Mouse (Mus musculus): ENCODE measurements around the gene Sh3bp1. TPM values are rescaled to one million over a fixed set of nuclear protein-coding genes. Genes with fewer than 3 reads are reported as not detected.
A peak's percentile ranks its signal among the peaks of the same experiment; 100 is the strongest.

The Sh3bp1 gene
- total and polyA plus RNA-seq, 3 experiments = 21.0 to 80.2 TPM; not detected in 1

GRCm38 (mm10) chr15:78927788-78928457, 28.4 kb downstream of the Sh3bp1 start (continued):
- TF ChIP-seq KAT2A (conservative IDR thresholded peaks at IDR 0.05; ENCODE audit: low read depth, low read length) (no peak), GATA1 (IDR thresholded peaks at IDR 0.05; ENCODE audit: low read depth, low read length) (no peak), TCF12 (IDR thresholded peaks at IDR 0.05; ENCODE audit: low read depth, low read length) (peak; percentile 71), SMC3 (IDR thresholded peaks at IDR 0.05; ENCODE audit: low read depth, low read length) (peak; percentile 21; the same call in 1 of the 2 replicates), EP300 (IDR thresholded peaks at IDR 0.05; ENCODE audit: low read depth in 1 of 2, low read length in 2 of 2) (peak; percentile 57 to 85; a peak in 3 of 4 replicates), ETS1 (IDR thresholded peaks at IDR 0.05; ENCODE audit: low read depth, low read length) (peak; percentile 95)

- peaks cover 3 to 37% of the 10 kb centered on the region in 2 experiments; a peak in 3 of 4 replicates for H3K4me1 ChIP-seq (ENCODE audit: control insufficient read depth in 1 of 2, insufficient read depth in 2 of 2, low read length in 2 of 2)
- no peak for DNase-seq (ENCODE audit: low read depth, low spot score)
- peaks cover 10% of the 10 kb centered on the region for H3K79me2 ChIP-seq (ENCODE audit: control insufficient read depth, insufficient read depth, low read length, poor library complexity)
- no peak for TF ChIP-seq ETS1 (IDR thresholded peaks at IDR 0.05; ENCODE audit: low read depth, low read length)
- peak; percentile 55; the same call in 1 of the 2 replicates for TF ChIP-seq ZNF384 (IDR thresholded peaks at IDR 0.05; ENCODE audit: low read depth, low read length)
- H3K36me3 ChIP-seq (ENCODE audit: control insufficient read depth in 1 of 2, insufficient read depth in 2 of 2, low read length in 2 of 2) = peaks cover 0 to 19% of the 10 kb centered on the region in 2 experiments; a peak in 2 of 4 replicates
- H3K27me3 ChIP-seq (ENCODE audit: control insufficient read depth in 1 of 2, insufficient read depth in 2 of 2, low read length in 2 of 2) = no peaks in the 10 kb centered on the region
- peak overlapping the region; percentile 75 for H3K9ac ChIP-seq (ENCODE audit: control insufficient read depth, low read depth, low read length, poor library complexity, severe bottlenecking)
- no peaks in the 10 kb centered on the region for H3K9me3 ChIP-seq (replicated peaks; ENCODE audit: insufficient read depth, low read length)
- H3K4me3 ChIP-seq (ENCODE audit: control insufficient read depth in 1 of 2, insufficient read depth in 1 of 2, low read depth in 2 of 2, low read length in 2 of 2) = peak overlapping the region; percentile 6 to 32; a peak in 2 of 4 replicates
- peak overlapping the region; percentile 94 for H3K27ac ChIP-seq (ENCODE audit: control insufficient read depth, low read depth, low read length)
These were observed 29.0 kb downstream of the Sh3bp1 start for GRCm38 (mm10) chr15:78928539-78928938.

- Histone ChIP-seq H3K4me1 (ENCODE audit: control insufficient read depth in 1 of 2, insufficient read depth in 2 of 2, low read length in 2 of 2) (peaks cover 3 to 26% of the 10 kb centered on the region in 2 experiments; a peak in 3 of 4 replicates), H3K27ac (ENCODE audit: control insufficient read depth, low read depth, low read length) (peak overlapping the region; percentile 5; the same call in 1 of the 2 replicates), H3K9me3 (replicated peaks; ENCODE audit: insufficient read depth, low read length) (no peaks in the 10 kb centered on the region), H3K79me2 (ENCODE audit: control insufficient read depth, insufficient read depth, low read length, poor library complexity) (peaks cover 14% of the 10 kb centered on the region), H3K27me3 (ENCODE audit: control insufficient read depth in 1 of 2, insufficient read depth in 2 of 2, low read length in 2 of 2) (no peaks in the 10 kb centered on the region), H3K36me3 (ENCODE audit: control insufficient read depth in 1 of 2, insufficient read depth in 2 of 2, low read length in 2 of 2) (peaks cover 0 to 13% of the 10 kb centered on the region in 2 experiments; a peak in 2 of 4 replicates), H3K9ac (ENCODE audit: control insufficient read depth, low read depth, low read length, poor library complexity, severe bottlenecking) (no peak overlapping the region), H3K4me3 (ENCODE audit: control insufficient read depth in 1 of 2, insufficient read depth in 1 of 2, low read depth in 2 of 2, low read length in 2 of 2) (no peak overlapping the region)
- TF ChIP-seq POLR2A (IDR thresholded peaks at IDR 0.05; ENCODE audit: control insufficient read depth in 1 of 2, insufficient read depth in 1 of 2, low read depth in 1 of 2, low read length in 2 of 2, poor library complexity in 1 of 2) (0 out of 4 replicates have a peak, but pooled peaks of 1 of the 2 experiments have one; percentile 4), UBTF (IDR thresholded peaks at IDR 0.05; ENCODE audit: borderline replicate concordance, insufficient read depth, low read depth, low read length) (no peak)
- DNase-seq (ENCODE audit: low read depth, low spot score) = no peak
These were observed 30.7 kb downstream of the Sh3bp1 start for GRCm38 (mm10) chr15:78930192-78930706.
